ENCODE assay signal across 18 mouse cellular contexts in genomic region chr17:65851749-65852148, GRCm38 (mm10). TPM values are rescaled to one million over a fixed set of nuclear protein-coding genes. Genes with fewer than 3 reads are reported as not detected.
A peak's percentile ranks its signal among the peaks of the same experiment; 100 is the strongest.
DNase-seq lines count a peak whose midpoint lies in the region; ATAC-seq and TF ChIP-seq lines count a peak whose summit lies in the region.
"Had no signal": no experiment of that assay in that cellular context is flagged by ENCODE, and none has a peak within 500 bp of the region (broad histone marks: within the 10 kb centered on the region; RNA-seq: fewer than 3 reads in every experiment).

No protein-coding gene starts in this region.

- no peak for ATAC-seq in hindbrain, postnatal 0 days
- no peak for ATAC-seq in hindbrain, embryonic 16.5 days
- ATAC-seq in lung, embryonic 14.5 days (ENCODE audit: insufficient read depth): no peak
- ATAC-seq in neural tube, embryonic 15.5 days (ENCODE audit: low FRiP score): no peak

- no peaks in the 10 kb centered on the region for H3K27me3 ChIP-seq in hindbrain, postnatal 0 days (ENCODE audit: insufficient read depth, low read length)
- no peaks in the 10 kb centered on the region for H3K27me3 ChIP-seq in hindbrain, embryonic 16.5 days (replicated peaks; ENCODE audit: control insufficient read depth, insufficient read depth, low read length)
- no peaks in the 10 kb centered on the region for H3K27me3 ChIP-seq in lung, embryonic 14.5 days (ENCODE audit: insufficient read depth, low read length)
- H3K27me3 ChIP-seq in E14TG2a.4 (ENCODE audit: insufficient read depth, low read length): no peaks in the 10 kb centered on the region
- no peaks in the 10 kb centered on the region for H3K27me3 ChIP-seq in splenic B cell, adult 2 months (ENCODE audit: control insufficient read depth, insufficient read depth, low read length, poor library complexity, severe bottlenecking)
- no peaks in the 10 kb centered on the region for H3K27me3 ChIP-seq in neural tube, embryonic 15.5 days (replicated peaks)
- H3K27me3 ChIP-seq: hindbrain, embryonic 12.5 days; neural tube, embryonic 13.5 days had no signal

- H3K4me1 ChIP-seq in hindbrain, postnatal 0 days (ENCODE audit: insufficient read depth, low read length): peaks cover 7% of the 10 kb centered on the region; the same call in 1 of the 2 replicates
- peaks cover 7% of the 10 kb centered on the region for H3K4me1 ChIP-seq in hindbrain, embryonic 16.5 days (ENCODE audit: control insufficient read depth, insufficient read depth, low read depth, low read length)
- no peaks in the 10 kb centered on the region for H3K4me1 ChIP-seq in lung, embryonic 14.5 days (ENCODE audit: insufficient read depth)
- peaks cover 39% of the 10 kb centered on the region for H3K4me1 ChIP-seq in E14TG2a.4 (replicated peaks; ENCODE audit: low read depth, low read length)
- H3K4me1 ChIP-seq in neural tube, embryonic 15.5 days: peaks cover 4% of the 10 kb centered on the region
- H3K4me1 ChIP-seq: forebrain, embryonic 10.5 days; hindbrain, embryonic 12.5 days had no signal

- no peak overlapping the region for H3K27ac ChIP-seq in hindbrain, postnatal 0 days
- no peak overlapping the region for H3K27ac ChIP-seq in hindbrain, embryonic 16.5 days (ENCODE audit: low read depth, low read length)
- H3K27ac ChIP-seq in lung, embryonic 14.5 days (ENCODE audit: low read depth): no peak overlapping the region
- H3K27ac ChIP-seq in neural tube, embryonic 15.5 days (replicated peaks): no peak overlapping the region
- H3K27ac ChIP-seq: forebrain, embryonic 10.5 days; hindbrain, embryonic 12.5 days; macrophage; neural tube, embryonic 13.5 days had no signal

- no peak for DNase-seq in hindbrain, postnatal 0 days (ENCODE audit: low spot score)
- no peak for DNase-seq in lung, embryonic 14.5 days
- DNase-seq in lung, postnatal 25 days (ENCODE audit: low spot score): no peak
- peak; percentile 13 for DNase-seq in splenic B cell, adult 2 months (ENCODE audit: low read depth, low spot score)
- DNase-seq: cerebellum, adult 2 months; gastrocnemius, postnatal 25 days; heart, postnatal 14 days; lung, adult 18-20 months; spleen, adult 18-20 months; thymus, adult 2 months had no signal

- TF ChIP-seq CTCF in hindbrain, postnatal 0 days (IDR thresholded peaks at IDR 0.05; ENCODE audit: low read depth): peak; percentile 34; the same call in 1 of the 2 replicates
- TF ChIP-seq CTCF in lung, embryonic 14.5 days (IDR thresholded peaks at IDR 0.05; ENCODE audit: low read depth): peak; percentile 35
- peak; percentile 31 for TF ChIP-seq CTCF in E14TG2a.4 (conservative IDR thresholded peaks at IDR 0.05; ENCODE audit: low read length)

- no peak overlapping the region for H3K9ac ChIP-seq in hindbrain, postnatal 0 days (replicated peaks; ENCODE audit: low read length)
- H3K9ac ChIP-seq in hindbrain, embryonic 16.5 days (ENCODE audit: low read depth, low read length): no peak overlapping the region
- H3K9ac ChIP-seq in lung, embryonic 14.5 days: no peak overlapping the region
- no peak overlapping the region for H3K9ac ChIP-seq in neural tube, embryonic 15.5 days (replicated peaks)
- H3K9ac ChIP-seq: hindbrain, embryonic 12.5 days; neural tube, embryonic 13.5 days had no signal

- H3K9me3 ChIP-seq in hindbrain, postnatal 0 days (ENCODE audit: low read length): no peaks in the 10 kb centered on the region
- no peaks in the 10 kb centered on the region for H3K9me3 ChIP-seq in hindbrain, embryonic 16.5 days (ENCODE audit: control insufficient read depth, low read length)
- no peaks in the 10 kb centered on the region for H3K9me3 ChIP-seq in lung, embryonic 14.5 days (ENCODE audit: low read depth, low read length)
- H3K9me3 ChIP-seq in E14TG2a.4 (ENCODE audit: low read length): peaks cover 21% of the 10 kb centered on the region
- H3K9me3 ChIP-seq in neural tube, embryonic 15.5 days (replicated peaks): no peaks in the 10 kb centered on the region
- H3K9me3 ChIP-seq: forebrain, embryonic 10.5 days; hindbrain, embryonic 12.5 days; neural tube, embryonic 13.5 days had no signal

- no peak overlapping the region for H3K4me2 ChIP-seq in hindbrain, postnatal 0 days (ENCODE audit: low read depth, low read length)
- H3K4me2 ChIP-seq in hindbrain, embryonic 16.5 days (ENCODE audit: low read length): no peak overlapping the region
- no peak overlapping the region for H3K4me2 ChIP-seq in lung, embryonic 14.5 days
- no peak overlapping the region for H3K4me2 ChIP-seq in neural tube, embryonic 15.5 days
- H3K4me2 ChIP-seq: hindbrain, embryonic 12.5 days; midbrain, embryonic 11.5 days; neural tube, embryonic 13.5 days had no signal

- WGBS in hindbrain, postnatal 0 days: 91% methylated on average over 6 of the region's 6 CpGs
- WGBS in hindbrain, embryonic 16.5 days: 90% methylated on average over 6 of the region's 6 CpGs
- 77% methylated on average over 6 of the region's 6 CpGs for WGBS in lung, embryonic 14.5 days
- WGBS in neural tube, embryonic 15.5 days: 87% methylated on average over 6 of the region's 6 CpGs

- H3K36me3 ChIP-seq in hindbrain, postnatal 0 days (ENCODE audit: insufficient read depth, low read length): peaks cover 37% of the 10 kb centered on the region
- peaks cover 29% of the 10 kb centered on the region for H3K36me3 ChIP-seq in hindbrain, embryonic 16.5 days (ENCODE audit: control insufficient read depth, insufficient read depth, low read length)
- H3K36me3 ChIP-seq in lung, embryonic 14.5 days (ENCODE audit: insufficient read depth): peaks cover 73% of the 10 kb centered on the region
- H3K36me3 ChIP-seq in E14TG2a.4 (ENCODE audit: insufficient read depth, low read length): peaks cover 96% of the 10 kb centered on the region
- peaks cover 4% of the 10 kb centered on the region for H3K36me3 ChIP-seq in splenic B cell, adult 2 months (ENCODE audit: control insufficient read depth, insufficient read depth, low read length, poor library complexity, severe bottlenecking)
- H3K36me3 ChIP-seq in neural tube, embryonic 15.5 days: peaks cover 67% of the 10 kb centered on the region

- H3K4me3 ChIP-seq in hindbrain, postnatal 0 days (ENCODE audit: low read length): no peak overlapping the region
- H3K4me3 ChIP-seq in hindbrain, embryonic 16.5 days (ENCODE audit: low read length): no peak overlapping the region
- H3K4me3 ChIP-seq in lung, embryonic 14.5 days (ENCODE audit: low read depth, low read length): no peak overlapping the region
- no peak overlapping the region for H3K4me3 ChIP-seq in E14TG2a.4 (replicated peaks; ENCODE audit: low read length)
- H3K4me3 ChIP-seq in neural tube, embryonic 15.5 days (replicated peaks): no peak overlapping the region
- H3K4me3 ChIP-seq: forebrain, embryonic 10.5 days; hindbrain, embryonic 12.5 days; neural tube, embryonic 13.5 days had no signal

RNA-seq across cellular contexts. Expression of gene Ralbp1, which starts 33.8 kb away (rescaled TPM):
- 34.0 and 35.9 TPM in 2 replicates for total RNA-seq in hindbrain, postnatal 0 days (2014; rRNA removed)
- 51.6 and 54.0 TPM in 2 replicates for polyA plus RNA-seq in hindbrain, postnatal 0 days (2015; fragmentation: Nextera tagmentation; extraction: Ambion mirVana)
- polyA plus RNA-seq in hindbrain, embryonic 16.5 days (2015; fragmentation: Nextera tagmentation; extraction: Ambion mirVana): 52.1 and 58.3 TPM in 2 replicates
- 61.4 and 65.8 TPM in 2 replicates for polyA plus RNA-seq in lung, embryonic 14.5 days (2014; fragmentation: Nextera tagmentation; extraction: Ambion mirVana)
- polyA plus RNA-seq in neural tube, embryonic 15.5 days (2015; fragmentation: Nextera tagmentation; extraction: Ambion mirVana): 58.7 and 75.5 TPM in 2 replicates
